Mouse (Mus musculus) frontal cortex, postnatal 25 days (tissue): Measurements from ENCODE around the gene Acta2.
"Not testable (repeated sequence)": the region's sequence is repeated elsewhere in the genome, so short reads cannot be mapped to it uniquely, and the experiment has no call there.

Source experiments
- DNase-seq, 2 experiments: peaks; one replicate each; pipeline ENCODE4 v3.0.0; 2022; ENCODE audit warnings: low spot score in 2 of 2

The Acta2 gene

GRCm38 (mm10) chr19:34220732-34221380 lies 34.5 kb downstream of the Acta2 start:
- DNase-seq: no peak

GRCm38 (mm10) chr19:34219260-34219968 lies 36.0 kb downstream of the Acta2 start:
- DNase-seq: no peak

DNA sequence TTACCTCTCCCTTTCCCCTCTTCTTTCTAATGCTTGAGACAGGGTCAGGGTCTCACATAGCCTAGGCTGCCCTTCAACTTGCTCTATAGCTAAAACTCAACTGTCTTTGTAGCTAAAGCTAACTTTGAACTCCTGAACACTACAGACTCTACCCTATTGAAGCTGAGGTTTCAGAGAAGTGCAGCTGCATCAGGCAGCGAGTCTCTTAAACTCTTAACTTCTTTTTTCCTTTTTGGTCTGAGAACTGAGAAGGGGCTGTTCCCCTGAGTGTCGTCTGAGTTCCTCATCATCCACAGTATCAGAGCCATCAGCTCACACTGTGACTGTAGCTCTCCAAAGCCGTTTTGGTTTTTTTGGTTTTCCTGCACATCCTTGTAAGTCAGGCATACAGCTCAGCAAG lies 37.6 kb downstream of the Acta2 start:
- no peak for DNase-seq

- DNase-seq: peak in 1 of 2 experiments; percentile 18
Observed at GRCm38 (mm10) chr19:34216956-34217355, 38.4 kb downstream of the Acta2 start.

GRCm38 (mm10) chr19:34214136-34214535 lies 41.3 kb downstream of the Acta2 start:
- DNase-seq: no peak

GRCm38 (mm10) chr19:34213251-34213645 lies 42.1 kb downstream of the Acta2 start:
- no peak for DNase-seq

DNA sequence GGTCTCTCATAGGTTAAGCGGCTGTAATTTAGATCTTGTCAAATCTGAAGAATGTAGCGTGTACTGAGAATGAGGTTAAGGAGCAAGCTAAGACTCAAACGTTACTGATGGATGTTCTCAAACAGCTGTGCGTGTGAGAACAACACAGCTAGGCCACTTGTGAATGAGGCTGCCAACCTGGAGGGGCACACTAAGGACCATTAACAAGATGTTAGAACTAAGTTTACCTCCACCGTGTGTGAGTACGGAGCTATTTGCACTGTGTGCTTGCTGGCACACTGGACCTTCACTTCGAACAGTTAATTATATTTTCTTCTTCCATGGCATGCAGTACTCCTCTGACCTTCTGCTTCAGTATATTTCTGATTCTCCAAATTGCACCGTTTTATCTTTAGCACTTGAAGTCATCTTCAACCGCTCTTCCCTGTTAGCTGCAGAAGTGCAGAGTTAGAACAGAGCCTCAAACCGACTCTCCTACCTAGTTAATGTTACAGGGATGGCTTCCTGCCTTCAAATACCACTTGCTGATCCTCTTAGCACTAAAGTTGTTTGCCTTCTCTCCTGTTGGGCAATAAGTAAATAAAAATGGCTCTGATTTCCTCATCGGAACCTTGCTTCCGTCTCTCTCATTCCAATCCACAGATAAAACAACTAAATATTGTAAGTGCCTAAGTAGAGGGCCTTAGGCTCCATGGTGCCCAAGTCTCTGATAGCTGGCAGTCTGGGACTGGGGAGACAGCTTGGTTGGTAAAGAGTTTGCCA lies 42.7 kb downstream of the Acta2 start:
- DNase-seq: no peak

- DNase-seq: no peak
Observed at GRCm38 (mm10) chr19:34210841-34211240, 44.5 kb downstream of the Acta2 start.

GRCm38 (mm10) chr19:34209930-34210581 lies 45.3 kb downstream of the Acta2 start:
- no peak for DNase-seq

- DNase-seq: no peak
Observed at GRCm38 (mm10) chr19:34209031-34209430, 46.4 kb downstream of the Acta2 start.

- no peak for DNase-seq
Observed at GRCm38 (mm10) chr19:34206760-34207440, 48.5 kb downstream of the Acta2 start.

GRCm38 (mm10) chr19:34206128-34206527 lies 49.3 kb downstream of the Acta2 start:
- DNase-seq: not testable (repeated sequence)

- no peak for DNase-seq
Observed at GRCm38 (mm10) chr19:34202668-34203067, 52.7 kb downstream of the Acta2 start.

DNA sequence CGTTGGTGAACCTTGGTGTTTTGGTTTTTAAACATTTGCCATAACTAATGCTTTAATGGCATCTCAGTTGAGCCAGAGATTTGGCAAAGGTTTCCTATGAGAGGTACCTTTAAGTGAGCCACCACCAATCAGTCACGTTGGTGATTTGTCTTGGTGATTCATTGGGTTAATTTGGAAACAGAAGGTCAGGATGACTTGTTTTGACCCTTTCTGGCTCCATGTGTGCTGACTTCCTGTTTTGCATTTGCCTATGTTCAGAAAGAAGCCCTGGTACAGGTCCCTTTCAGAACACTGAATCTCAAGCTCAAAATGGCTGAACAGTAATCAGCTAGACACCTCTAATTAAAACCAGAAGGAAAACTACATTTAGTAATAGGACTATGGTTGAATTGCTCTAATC lies 55.9 kb downstream of the Acta2 start:
- no peak for DNase-seq

DNA sequence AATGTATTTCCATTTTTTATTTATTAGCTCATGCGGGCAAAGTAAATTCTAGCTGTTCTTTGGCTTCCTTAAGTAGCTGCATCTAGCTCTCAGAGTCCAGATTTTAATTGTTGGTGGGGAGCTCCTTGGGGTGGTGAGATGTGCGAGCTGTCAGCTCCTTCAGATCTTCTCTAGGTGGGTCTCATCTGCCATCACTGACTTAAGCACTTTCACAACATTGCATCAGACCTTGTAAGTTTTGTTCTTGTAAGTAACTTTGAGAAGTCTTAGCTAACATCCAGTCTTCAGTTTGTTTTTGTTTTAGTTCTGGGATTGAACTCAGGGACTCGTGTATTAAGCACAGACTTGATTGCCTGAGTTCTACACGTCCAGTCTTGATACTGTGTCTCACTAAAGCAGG lies 56.5 kb downstream of the Acta2 start:
- no peak for DNase-seq

DNA sequence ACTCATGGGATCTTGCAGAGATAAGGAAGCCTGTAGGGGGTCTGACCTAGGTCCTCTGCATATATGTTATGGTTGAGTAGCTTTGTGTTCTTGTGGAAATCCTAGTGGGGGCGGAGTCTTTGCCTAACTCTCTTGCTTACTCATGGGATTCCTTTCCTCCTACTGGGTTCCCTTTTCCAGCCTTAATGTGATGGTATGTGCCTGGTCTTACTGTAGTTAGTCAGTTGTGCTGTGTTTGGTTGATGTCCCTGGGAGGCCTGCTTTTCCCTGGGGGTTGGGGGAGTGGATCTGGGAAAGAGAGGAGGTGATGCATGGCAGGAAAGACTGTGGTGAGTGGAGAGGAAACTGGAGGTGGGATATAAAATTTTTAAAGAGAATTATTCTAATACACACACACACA lies 57.3 kb downstream of the Acta2 start:
- DNase-seq: no peak

GRCm38 (mm10) chr19:34195031-34195430 lies 60.4 kb downstream of the Acta2 start:
- DNase-seq: no peak

GRCm38 (mm10) chr19:34194132-34194745 lies 61.2 kb downstream of the Acta2 start:
- no peak for DNase-seq

DNA sequence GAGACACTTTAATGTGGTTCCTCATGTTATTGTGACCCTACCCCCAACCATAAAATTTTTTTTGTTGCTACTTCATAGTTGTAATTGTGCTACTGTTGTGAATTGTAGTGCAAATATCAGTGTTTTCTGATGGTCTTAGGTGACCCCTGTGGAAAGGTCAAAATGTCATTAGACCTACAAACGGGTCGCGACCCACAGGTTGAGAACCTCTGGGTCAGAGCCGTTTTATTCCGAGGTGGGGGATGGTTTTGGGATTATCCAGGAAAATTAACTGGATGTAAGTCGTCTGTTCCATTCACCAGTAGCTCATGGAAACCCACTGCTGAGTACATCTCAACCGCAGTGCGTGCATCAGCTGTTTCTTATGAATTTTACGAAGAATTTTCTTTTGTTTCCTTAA lies 61.7 kb downstream of the Acta2 start:
- DNase-seq: no peak

GRCm38 (mm10) chr19:34193149-34193548 lies 62.2 kb downstream of the Acta2 start:
- no peak for DNase-seq
